Mouse (Mus musculus): ENCODE measurements at regions not wholly inside any gene's neighbourhood (a gene's known extent, or its start where the extent isn't known, plus 50 kb on each side); places are given as distances from the start of the nearest gene placed in this dataset.

- no peak for ATAC-seq (replicated peaks in 1 of 2; ENCODE audit: insufficient read depth in 1 of 2, low FRiP score in 2 of 2, low TSS enrichment in 1 of 2, low read depth in 1 of 2, poor library complexity in 2 of 2, severe bottlenecking in 2 of 2)
Observed at GRCm38 (mm10) chr10:109299785-109300184, 289.0 kb upstream of the Syt1 start.

GRCm38 (mm10) chr10:109283348-109283747 lies 272.6 kb upstream of the Syt1 start:
- ATAC-seq (replicated peaks in 1 of 2; ENCODE audit: insufficient read depth in 1 of 2, low FRiP score in 2 of 2, low TSS enrichment in 1 of 2, low read depth in 1 of 2, poor library complexity in 2 of 2, severe bottlenecking in 2 of 2) = no peak

GRCm38 (mm10) chr10:109249781-109250180 lies 239.0 kb upstream of the Syt1 start:
- no peak for ATAC-seq (replicated peaks in 1 of 2; ENCODE audit: insufficient read depth in 1 of 2, low FRiP score in 2 of 2, low TSS enrichment in 1 of 2, low read depth in 1 of 2, poor library complexity in 2 of 2, severe bottlenecking in 2 of 2)

- no peak for ATAC-seq (replicated peaks in 1 of 2; ENCODE audit: insufficient read depth in 1 of 2, low FRiP score in 2 of 2, low TSS enrichment in 1 of 2, low read depth in 1 of 2, poor library complexity in 2 of 2, severe bottlenecking in 2 of 2)
Observed at GRCm38 (mm10) chr10:109246328-109246727, 235.5 kb upstream of the Syt1 start.

GRCm38 (mm10) chr10:109237026-109237425 lies 226.2 kb upstream of the Syt1 start:
- no peak for ATAC-seq (replicated peaks in 1 of 2; ENCODE audit: insufficient read depth in 1 of 2, low FRiP score in 2 of 2, low TSS enrichment in 1 of 2, low read depth in 1 of 2, poor library complexity in 2 of 2, severe bottlenecking in 2 of 2)

- ATAC-seq (replicated peaks in 1 of 2; ENCODE audit: insufficient read depth in 1 of 2, low FRiP score in 2 of 2, low TSS enrichment in 1 of 2, low read depth in 1 of 2, poor library complexity in 2 of 2, severe bottlenecking in 2 of 2) = no peak
Observed at GRCm38 (mm10) chr10:109226989-109227388, 216.2 kb upstream of the Syt1 start.

GRCm38 (mm10) chr10:109188761-109189503 lies 178.2 kb upstream of the Syt1 start:
- ATAC-seq (replicated peaks in 1 of 2; ENCODE audit: insufficient read depth in 1 of 2, low FRiP score in 2 of 2, low TSS enrichment in 1 of 2, low read depth in 1 of 2, poor library complexity in 2 of 2, severe bottlenecking in 2 of 2) = no peak

GRCm38 (mm10) chr10:109188252-109188651 lies 177.5 kb upstream of the Syt1 start:
- ATAC-seq (replicated peaks in 1 of 2; ENCODE audit: insufficient read depth in 1 of 2, low FRiP score in 2 of 2, low TSS enrichment in 1 of 2, low read depth in 1 of 2, poor library complexity in 2 of 2, severe bottlenecking in 2 of 2) = no peak

- no peak for ATAC-seq (replicated peaks in 1 of 2; ENCODE audit: insufficient read depth in 1 of 2, low FRiP score in 2 of 2, low TSS enrichment in 1 of 2, low read depth in 1 of 2, poor library complexity in 2 of 2, severe bottlenecking in 2 of 2)
Observed at GRCm38 (mm10) chr10:109185243-109185642, 174.5 kb upstream of the Syt1 start.

- no peak for ATAC-seq (replicated peaks in 1 of 2; ENCODE audit: insufficient read depth in 1 of 2, low FRiP score in 2 of 2, low TSS enrichment in 1 of 2, low read depth in 1 of 2, poor library complexity in 2 of 2, severe bottlenecking in 2 of 2)
Observed at GRCm38 (mm10) chr10:109180527-109180926, 169.7 kb upstream of the Syt1 start.

GRCm38 (mm10) chr10:109160730-109161129 lies 149.9 kb upstream of the Syt1 start:
- no peak for ATAC-seq (replicated peaks in 1 of 2; ENCODE audit: insufficient read depth in 1 of 2, low FRiP score in 2 of 2, low TSS enrichment in 1 of 2, low read depth in 1 of 2, poor library complexity in 2 of 2, severe bottlenecking in 2 of 2)

GRCm38 (mm10) chr10:109155768-109156167 lies 145.0 kb upstream of the Syt1 start:
- ATAC-seq (replicated peaks in 1 of 2; ENCODE audit: insufficient read depth in 1 of 2, low FRiP score in 2 of 2, low TSS enrichment in 1 of 2, low read depth in 1 of 2, poor library complexity in 2 of 2, severe bottlenecking in 2 of 2) = no peak

- ATAC-seq (replicated peaks in 1 of 2; ENCODE audit: insufficient read depth in 1 of 2, low FRiP score in 2 of 2, low TSS enrichment in 1 of 2, low read depth in 1 of 2, poor library complexity in 2 of 2, severe bottlenecking in 2 of 2) = no peak
Observed at GRCm38 (mm10) chr10:109140421-109140938, 129.7 kb upstream of the Syt1 start.

GRCm38 (mm10) chr10:109136763-109137732 lies 126.3 kb upstream of the Syt1 start:
- peak; percentile 92 to 98 for ATAC-seq (replicated peaks in 1 of 2; ENCODE audit: insufficient read depth in 1 of 2, low FRiP score in 2 of 2, low TSS enrichment in 1 of 2, low read depth in 1 of 2, poor library complexity in 2 of 2, severe bottlenecking in 2 of 2)

GRCm38 (mm10) chr10:109134521-109134920 lies 123.7 kb upstream of the Syt1 start:
- ATAC-seq (replicated peaks in 1 of 2; ENCODE audit: insufficient read depth in 1 of 2, low FRiP score in 2 of 2, low TSS enrichment in 1 of 2, low read depth in 1 of 2, poor library complexity in 2 of 2, severe bottlenecking in 2 of 2) = no peak

- no peak for ATAC-seq (replicated peaks in 1 of 2; ENCODE audit: insufficient read depth in 1 of 2, low FRiP score in 2 of 2, low TSS enrichment in 1 of 2, low read depth in 1 of 2, poor library complexity in 2 of 2, severe bottlenecking in 2 of 2)
Observed at GRCm38 (mm10) chr10:109132091-109132573, 121.3 kb upstream of the Syt1 start.

- ATAC-seq (replicated peaks in 1 of 2; ENCODE audit: insufficient read depth in 1 of 2, low FRiP score in 2 of 2, low TSS enrichment in 1 of 2, low read depth in 1 of 2, poor library complexity in 2 of 2, severe bottlenecking in 2 of 2) = no peak
Observed at GRCm38 (mm10) chr10:109129552-109130110, 118.8 kb upstream of the Syt1 start.

GRCm38 (mm10) chr10:109129068-109129467 lies 118.3 kb upstream of the Syt1 start:
- ATAC-seq (replicated peaks in 1 of 2; ENCODE audit: insufficient read depth in 1 of 2, low FRiP score in 2 of 2, low TSS enrichment in 1 of 2, low read depth in 1 of 2, poor library complexity in 2 of 2, severe bottlenecking in 2 of 2) = no peak
